Mouse (Mus musculus) right cerebral cortex, adult 18-20 months (tissue): ENCODE measurements around the gene Ccer2.
A peak's percentile ranks its signal among the peaks of the same experiment; 100 is the strongest.

Source experiments
- DNase-seq: peaks from one replicate; pipeline ENCODE4 v3.0.0; 2022; ENCODE audit warnings: mixed read lengths

The Ccer2 gene

DNA sequence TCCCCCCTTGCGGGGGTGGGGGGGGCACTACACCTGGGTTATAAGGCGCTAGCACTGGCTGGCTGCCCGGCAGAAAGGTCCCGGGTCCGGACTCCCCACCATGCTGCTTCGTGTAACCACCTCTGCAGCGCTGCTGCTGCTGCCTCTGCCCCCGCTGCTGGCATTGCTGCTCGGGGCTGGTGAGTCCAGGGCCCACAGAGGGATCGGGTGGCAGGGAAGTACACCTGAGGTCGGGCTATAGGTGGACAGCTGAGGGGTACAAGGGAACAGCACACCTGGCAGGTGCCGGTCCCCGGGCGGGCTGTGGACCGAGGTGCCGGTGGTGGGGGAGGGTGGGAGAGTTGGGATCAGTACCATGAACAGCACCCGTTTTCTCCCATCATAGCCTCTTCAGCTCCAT lies at the start of gene Ccer2:
Gene Ccer2 (plus strand): TSS at position 96 of the 400 bp plus-strand sequence.
- DNase-seq: no peak

GRCm38 (mm10) chr7:28709454-28709853 lies 46.5 kb upstream of the Ccer2 start:
- no peak for DNase-seq

GRCm38 (mm10) chr7:28710962-28711361 lies 45.0 kb upstream of the Ccer2 start:
- no peak for DNase-seq

GRCm38 (mm10) chr7:28714667-28715066 lies 41.3 kb upstream of the Ccer2 start:
- peak; percentile 61 for DNase-seq

- DNase-seq: no peak
Measured at GRCm38 (mm10) chr7:28715598-28715997, 40.4 kb upstream of the Ccer2 start.

DNA sequence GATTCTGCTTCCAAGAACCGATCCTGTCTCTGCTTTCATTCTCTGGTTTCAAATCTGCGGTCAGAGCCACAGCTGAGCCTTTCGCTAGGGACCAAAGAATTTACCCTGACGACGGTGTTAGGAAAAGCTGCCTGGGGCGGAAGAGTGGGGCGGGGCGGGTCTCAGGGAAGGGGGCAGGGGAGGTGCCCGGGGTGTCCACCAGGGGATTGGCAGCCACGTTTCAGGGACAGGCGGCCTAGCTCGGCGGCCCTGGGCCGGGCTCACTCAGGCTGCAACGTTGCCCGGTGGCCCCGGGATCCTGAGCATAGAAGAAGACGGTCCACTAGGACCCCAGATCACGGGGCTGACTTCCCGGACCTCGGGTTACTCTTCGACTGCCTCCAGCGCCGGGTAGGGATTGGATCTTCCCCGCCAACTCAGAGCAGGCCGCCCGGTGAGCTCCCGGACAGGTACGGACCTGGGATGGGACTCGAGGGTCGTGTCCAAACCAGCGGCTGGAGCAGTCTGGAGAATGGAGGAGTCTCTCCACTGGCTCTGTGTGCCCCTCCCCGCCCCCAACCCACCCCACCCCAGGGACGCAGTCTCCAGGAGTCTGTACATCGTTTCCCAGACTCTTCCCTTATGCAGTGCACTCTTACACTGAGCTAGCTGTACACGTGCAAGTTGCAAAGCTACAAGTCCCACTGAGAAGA lies 39.2 kb upstream of the Ccer2 start, which contains the start of gene Fbxo17:
Gene Fbxo17 (plus strand): TSS at position 215 of the 692 bp plus-strand sequence.
- DNase-seq: no peak

DNA sequence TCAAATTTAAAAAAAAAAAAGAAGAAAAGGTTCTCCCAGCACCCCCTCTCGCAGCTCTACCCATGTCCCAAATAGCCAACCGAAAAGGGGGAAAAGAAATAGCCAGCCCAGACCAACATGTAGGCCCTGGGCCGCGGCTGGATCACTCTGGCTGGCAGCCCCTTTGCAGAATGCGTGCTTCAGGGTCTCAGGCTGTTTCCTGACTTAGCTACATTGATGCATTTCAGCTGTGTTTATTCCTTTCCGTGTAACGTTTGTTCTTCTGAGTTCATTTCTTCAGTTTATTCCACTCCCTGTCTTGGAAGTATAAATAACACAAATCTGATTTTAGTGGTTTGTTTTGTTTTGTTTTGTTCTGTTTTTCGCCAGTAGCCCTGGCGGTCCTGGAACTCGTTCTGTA lies 38.2 kb upstream of the Ccer2 start:
- no peak for DNase-seq

DNA sequence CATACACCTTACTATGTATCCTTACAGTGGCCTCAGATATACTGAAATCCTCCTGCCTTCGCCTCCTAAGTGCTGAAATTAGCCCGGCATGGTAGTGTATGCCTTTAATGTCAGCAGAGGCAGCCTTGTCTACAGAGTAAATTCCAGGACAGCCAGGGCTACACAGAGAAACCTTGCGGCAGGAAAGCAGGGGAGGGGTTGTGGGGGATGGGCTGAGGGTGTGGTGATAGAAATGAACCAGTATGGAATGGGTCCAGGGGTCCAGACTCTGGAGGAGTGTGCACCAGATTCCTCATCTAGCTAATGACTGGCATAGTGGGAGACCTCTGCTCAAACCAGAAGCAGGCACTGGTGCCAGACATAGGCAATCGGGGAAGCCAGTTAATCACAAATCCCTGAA lies 36.8 kb upstream of the Ccer2 start:
- DNase-seq: no peak

GRCm38 (mm10) chr7:28719650-28720049 lies 36.3 kb upstream of the Ccer2 start:
- no peak for DNase-seq

GRCm38 (mm10) chr7:28720753-28721537 lies 35.0 kb upstream of the Ccer2 start:
- DNase-seq: no peak

- no peak for DNase-seq
Measured at GRCm38 (mm10) chr7:28722079-28722478, 33.9 kb upstream of the Ccer2 start.

GRCm38 (mm10) chr7:28724613-28725012 lies 31.4 kb upstream of the Ccer2 start:
- DNase-seq: no peak

- DNase-seq: peak; percentile 88
Measured at GRCm38 (mm10) chr7:28726600-28726999, 29.4 kb upstream of the Ccer2 start.

GRCm38 (mm10) chr7:28727649-28728340 lies 28.2 kb upstream of the Ccer2 start:
- DNase-seq: peak; percentile 46

- DNase-seq: peak; percentile 57
Measured at GRCm38 (mm10) chr7:28732341-28733142, 23.4 kb upstream of the Ccer2 start.

- no peak for DNase-seq
Measured at GRCm38 (mm10) chr7:28733211-28733610, 22.8 kb upstream of the Ccer2 start.

DNA sequence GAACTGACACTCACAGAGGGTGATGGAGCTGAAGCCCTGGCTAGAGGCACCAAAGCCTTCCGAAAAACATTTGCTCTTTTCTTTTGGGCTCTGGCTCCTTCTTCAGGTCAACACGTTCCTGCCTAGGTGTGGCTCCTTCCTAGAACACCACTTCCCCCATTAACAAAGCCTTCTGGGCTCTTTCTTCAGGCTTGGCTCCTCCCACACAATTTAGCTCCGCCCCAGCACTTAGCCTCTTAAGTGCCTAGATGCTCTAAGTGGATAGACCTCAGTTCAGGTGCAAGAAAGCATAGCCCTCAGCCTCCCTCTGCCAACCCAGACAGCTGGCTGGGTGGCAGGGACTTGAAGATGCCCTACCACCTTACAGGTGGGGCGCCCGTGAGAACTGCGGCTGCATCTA lies 20.3 kb upstream of the Ccer2 start:
- DNase-seq: no peak

GRCm38 (mm10) chr7:28739829-28740228 lies 16.1 kb upstream of the Ccer2 start:
- no peak for DNase-seq

GRCm38 (mm10) chr7:28740949-28741348 lies 15.0 kb upstream of the Ccer2 start:
- DNase-seq: no peak

- DNase-seq: no peak
Measured at GRCm38 (mm10) chr7:28741368-28741708, 14.6 kb upstream of the Ccer2 start.

DNA sequence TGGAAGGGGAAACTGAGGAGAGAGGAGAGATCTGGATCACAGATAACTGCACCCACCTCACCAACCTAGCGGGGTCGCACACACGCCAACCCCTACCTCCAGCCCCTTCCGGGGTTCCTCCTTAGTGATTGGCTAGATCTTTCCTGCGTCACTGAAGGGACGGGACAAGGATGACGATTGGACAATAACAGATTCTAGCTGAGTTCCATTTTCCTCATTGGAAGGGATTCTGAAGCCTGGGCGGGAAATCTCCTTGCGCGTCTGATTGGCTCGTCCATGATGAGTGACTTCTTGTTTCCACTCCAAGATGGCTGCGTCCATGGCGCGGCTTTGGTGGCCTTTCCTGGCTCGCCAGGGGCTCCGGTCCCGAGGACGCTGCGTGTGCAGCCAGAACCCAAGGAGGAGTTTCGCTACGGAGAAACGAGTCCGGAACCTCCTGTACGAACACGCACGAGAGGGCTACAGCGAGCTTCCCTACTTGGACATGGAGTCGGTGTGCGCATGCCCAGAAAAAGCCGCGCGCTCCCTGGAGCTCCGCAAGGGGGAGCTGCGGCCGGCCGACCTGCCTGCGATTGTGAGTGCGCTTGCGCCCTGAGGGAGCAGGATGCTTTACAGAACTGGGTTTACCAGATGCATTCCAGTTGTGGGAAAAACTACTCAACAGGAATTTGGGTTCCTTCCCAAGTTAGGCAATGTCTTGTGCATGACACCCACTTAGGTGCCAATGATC lies 14.1 kb upstream of the Ccer2 start, which contains the start of the genes Mrps12 and Sars2:
Gene Mrps12 (minus strand): TSS at position 112 of the 730 bp plus-strand sequence.
Gene Sars2 (plus strand): TSS at position 284 of the 730 bp plus-strand sequence.
- peak; percentile 97 for DNase-seq

- no peak for DNase-seq
Measured at GRCm38 (mm10) chr7:28749935-28750334, 6.0 kb upstream of the Ccer2 start.
